Mouse (Mus musculus): Measurements from ENCODE around the gene Lpp.

Lpp gene

GRCm38 (mm10) chr16:24822182-24822875 is 429.0 kb downstream of the Lpp start:
- no peak for DNase-seq

DNA sequence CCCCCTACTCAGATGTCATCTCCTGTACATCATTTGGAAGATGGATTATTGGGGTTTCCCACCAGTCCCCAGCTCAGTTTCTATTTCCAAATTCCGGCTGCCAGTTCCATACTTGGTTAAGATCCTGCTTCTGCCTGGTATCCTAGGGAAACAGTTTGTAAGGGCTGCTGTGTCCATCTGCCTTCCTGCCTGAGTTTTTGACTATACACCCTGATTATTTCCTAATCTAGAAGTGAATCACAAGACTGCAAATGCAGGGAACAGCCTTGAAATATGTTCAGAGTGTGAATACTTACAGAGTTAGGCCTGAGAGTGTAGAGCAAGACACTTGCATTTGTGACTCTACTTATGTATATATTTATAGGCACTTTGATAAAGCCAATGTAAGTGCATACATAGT is 429.6 kb downstream of the Lpp start:
- no peak for DNase-seq

DNA sequence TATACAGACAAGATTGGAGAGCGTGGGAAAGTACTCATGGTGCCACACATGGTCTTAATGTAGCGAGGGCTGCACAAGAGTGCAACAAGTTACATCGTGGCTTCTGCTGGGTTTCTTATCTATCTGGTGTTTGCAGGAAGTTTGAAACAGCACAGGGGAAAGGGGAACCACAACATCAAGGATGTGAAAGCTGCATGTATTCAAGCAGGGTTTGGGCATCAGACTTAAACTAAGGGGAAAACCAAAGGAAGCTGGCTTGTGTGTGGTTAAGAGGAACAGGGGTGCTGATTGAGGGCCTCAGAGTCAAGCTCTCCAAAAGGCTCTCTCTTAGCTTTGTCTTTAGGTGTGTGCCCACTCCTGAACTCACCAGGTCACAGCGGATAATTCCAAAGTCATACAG is 433.1 kb downstream of the Lpp start:
- DNase-seq: peak; percentile 16

GRCm38 (mm10) chr16:24828207-24828803 is 435.0 kb downstream of the Lpp start:
- no peak for DNase-seq

GRCm38 (mm10) chr16:24829860-24830259 is 436.6 kb downstream of the Lpp start:
- no peak for DNase-seq

GRCm38 (mm10) chr16:24830939-24831338 is 437.6 kb downstream of the Lpp start:
- DNase-seq: no peak

GRCm38 (mm10) chr16:24833221-24833620 is 439.9 kb downstream of the Lpp start:
- DNase-seq: no peak

- no peak for DNase-seq
These were observed 441.2 kb downstream of the Lpp start for GRCm38 (mm10) chr16:24834536-24834935.

DNA sequence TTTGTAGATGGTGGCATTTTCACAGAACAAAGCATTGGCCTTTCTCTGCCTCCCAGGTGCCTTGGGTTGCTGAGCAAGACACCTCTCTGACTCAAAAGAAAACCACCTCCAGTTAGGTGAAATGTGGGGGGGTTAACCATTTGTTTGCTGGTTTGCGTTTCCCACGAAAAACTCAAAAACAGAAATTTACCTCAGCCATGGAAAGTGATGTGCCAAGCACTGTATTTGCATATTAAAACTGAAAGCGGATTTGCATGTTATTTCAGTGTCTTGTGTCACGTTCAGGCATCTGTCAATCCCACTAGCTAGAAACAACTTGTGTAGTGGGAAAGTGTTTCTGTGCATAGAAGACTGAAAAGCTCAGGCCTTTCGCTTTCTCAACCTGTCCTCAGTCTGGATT is 443.2 kb downstream of the Lpp start:
- no peak for DNase-seq

- DNase-seq: no peak
These were observed 445.7 kb downstream of the Lpp start for GRCm38 (mm10) chr16:24839018-24839417.

- DNase-seq: no peak
These were observed 446.8 kb downstream of the Lpp start for GRCm38 (mm10) chr16:24840073-24840472.

DNA sequence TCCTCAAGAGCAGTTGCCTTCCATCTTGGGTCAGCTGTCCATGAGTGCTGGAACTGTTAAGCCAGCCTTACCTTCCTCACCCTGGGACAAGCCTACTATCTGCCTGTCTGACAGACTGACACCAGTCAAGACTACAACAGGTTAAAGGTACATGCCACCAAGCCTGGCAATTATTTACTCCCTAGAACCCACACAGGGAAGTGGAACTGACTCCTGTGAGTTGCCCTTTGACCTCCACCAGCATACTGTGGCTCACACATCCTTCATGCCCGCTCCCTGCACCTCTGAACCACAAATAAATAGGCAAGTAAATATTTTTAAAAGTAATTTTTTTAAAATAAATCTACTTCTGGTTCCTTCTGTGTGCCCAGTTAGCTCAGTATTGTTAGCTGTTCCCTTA is 452.8 kb downstream of the Lpp start:
- DNase-seq: no peak

- no peak for DNase-seq
These were observed 466.3 kb downstream of the Lpp start for GRCm38 (mm10) chr16:24859509-24860140.

DNA sequence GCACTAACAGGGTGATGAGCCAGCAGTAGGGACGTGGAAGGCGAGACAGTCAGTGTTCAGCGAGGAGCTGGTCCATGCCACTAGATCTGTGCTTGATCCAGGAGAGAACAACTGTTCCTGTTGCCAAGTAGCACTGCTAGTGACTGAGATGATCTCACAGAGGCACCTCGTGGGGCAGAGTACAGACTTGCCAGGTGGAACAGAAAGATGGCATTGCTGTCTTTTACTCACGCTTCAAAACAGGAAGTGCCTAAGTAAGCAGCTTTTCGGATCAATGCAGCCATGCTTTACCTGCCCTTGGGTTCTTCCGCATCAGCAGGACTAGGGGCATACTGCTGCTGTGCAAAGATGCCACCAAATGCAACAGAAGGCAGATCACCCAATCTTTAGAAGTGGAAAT is 467.1 kb downstream of the Lpp start:
- peak; percentile 46 for DNase-seq

- DNase-seq: no peak
These were observed 468.1 kb downstream of the Lpp start for GRCm38 (mm10) chr16:24861374-24861773.

- peak; percentile 64 for DNase-seq
These were observed 480.9 kb downstream of the Lpp start for GRCm38 (mm10) chr16:24874235-24874634.

DNA sequence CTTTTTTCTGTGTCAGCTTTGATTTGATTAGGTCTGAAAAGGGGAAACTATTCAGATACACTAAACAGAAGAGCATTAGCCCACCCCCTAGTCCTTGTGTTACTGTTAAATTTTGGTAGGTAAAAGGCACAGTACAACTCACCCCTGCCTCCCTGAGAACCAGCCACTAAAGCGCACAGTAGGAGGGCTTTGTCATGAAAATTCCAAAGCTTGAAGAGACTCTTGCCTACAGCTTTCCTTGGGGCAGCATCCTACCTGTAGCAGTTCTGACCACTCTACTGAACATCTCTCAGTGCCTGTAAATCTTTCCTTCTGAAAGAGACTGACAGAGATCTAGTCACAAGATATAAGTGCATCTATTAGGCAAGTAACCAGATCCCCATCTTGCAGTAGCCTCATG is 482.4 kb downstream of the Lpp start:
- no peak for DNase-seq

GRCm38 (mm10) chr16:24878977-24879376 is 485.7 kb downstream of the Lpp start:
- DNase-seq: no peak

DNA sequence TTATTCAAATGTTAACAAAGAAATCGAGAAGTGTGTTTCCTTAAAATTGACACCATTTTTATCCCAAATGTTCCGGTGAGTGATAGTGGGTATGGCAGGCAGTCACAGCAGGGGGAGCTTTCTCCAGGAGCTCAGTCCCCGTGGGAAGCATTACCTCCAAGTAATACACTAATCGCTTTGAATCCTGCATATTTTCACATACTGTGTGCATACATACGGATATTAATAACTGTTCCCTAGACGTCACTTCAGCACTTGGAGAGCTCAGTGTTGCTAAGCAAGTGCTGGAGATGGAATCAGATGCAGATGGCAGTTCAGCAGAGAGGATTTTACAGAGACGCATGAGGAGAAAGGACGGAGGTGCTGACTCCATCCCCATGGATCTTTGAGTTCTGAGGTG is 487.4 kb downstream of the Lpp start:
- no peak for DNase-seq

- DNase-seq: no peak
These were observed 488.9 kb downstream of the Lpp start for GRCm38 (mm10) chr16:24881981-24882775.

DNA sequence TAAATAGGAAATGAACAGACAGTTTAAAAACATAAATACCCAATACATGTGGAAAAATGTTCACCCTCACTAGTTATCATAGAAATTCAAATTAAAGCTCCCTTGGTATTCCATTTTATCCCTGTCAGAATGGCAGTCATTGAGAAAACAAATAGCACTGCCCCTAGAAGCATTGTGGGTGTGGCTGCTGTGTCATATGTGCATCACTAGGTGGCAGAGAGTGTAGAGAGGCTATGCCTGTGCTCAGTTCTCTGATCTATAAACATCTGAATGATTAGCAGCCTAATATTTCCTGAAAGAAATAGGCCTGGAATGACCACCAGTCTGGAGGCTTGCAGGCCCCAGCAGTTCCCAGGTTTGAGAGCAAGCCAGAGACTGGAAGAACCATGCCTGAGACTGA is 490.7 kb downstream of the Lpp start:
- DNase-seq: peak; percentile 35

DNA sequence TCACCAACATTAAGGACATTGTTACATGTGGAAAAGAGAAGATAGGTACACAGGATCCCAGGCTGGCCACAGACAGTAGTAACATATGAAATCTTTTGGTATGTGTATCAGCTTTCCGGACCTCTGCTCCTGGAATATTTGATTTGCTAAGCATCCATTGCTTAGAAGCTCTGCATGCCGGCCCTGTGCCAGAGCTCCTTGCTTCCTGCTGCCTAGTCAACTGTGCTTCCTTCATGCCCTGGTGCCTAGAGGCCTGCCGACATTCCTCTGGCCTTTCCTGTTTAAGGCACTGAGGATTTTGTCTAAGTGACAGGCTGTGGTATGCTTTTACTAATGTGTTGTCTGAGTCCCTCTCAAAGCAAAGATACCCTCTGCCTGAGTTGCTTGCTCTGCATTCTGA is 493.0 kb downstream of the Lpp start:
- peak; percentile 40 for DNase-seq

GRCm38 (mm10) chr16:24886943-24887342 is 493.6 kb downstream of the Lpp start:
- DNase-seq: peak; percentile 69

DNA sequence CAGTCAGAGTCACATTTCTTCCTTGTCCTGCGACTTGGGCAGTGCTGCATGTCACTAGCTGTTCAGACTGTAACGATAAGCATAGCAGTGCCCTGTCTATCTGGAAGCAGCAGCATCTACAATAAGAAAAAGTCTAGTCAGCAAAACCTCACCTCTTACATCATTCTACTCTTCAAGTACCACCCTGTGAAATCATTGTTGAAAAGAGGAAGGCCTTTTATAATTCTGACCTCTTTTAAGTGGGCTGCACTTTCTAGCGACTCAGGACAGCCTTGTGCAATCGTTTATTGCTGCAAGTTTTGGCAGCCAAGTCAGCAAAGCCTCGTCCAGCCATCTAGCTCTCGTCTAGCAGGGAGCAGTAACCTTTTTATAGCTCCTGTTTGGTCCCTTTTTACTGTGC is 498.1 kb downstream of the Lpp start:
- DNase-seq: peak; percentile 32
